Mouse (Mus musculus) CH12.LX (cell line): ENCODE results near the gene Gsg1l. TPM values are rescaled to one million over a fixed set of nuclear protein-coding genes. Genes with fewer than 3 reads are reported as not detected.

Experiments
- DNase-seq: peaks from one replicate; pipeline ENCODE4 v3.0.0-alpha.2; 2013; ENCODE audit errors: extremely low read depth
- H3K27ac ChIP-seq: 2 replicates; pipeline ENCODE4 v1.5.1; 2012; ENCODE audit warnings: low read depth, mild to moderate bottlenecking, control low read depth, moderate library complexity; ENCODE audit not compliant: insufficient read depth
- H3K27me3 ChIP-seq: replicated peaks from 2 replicates; pipeline ENCODE3; 2012; ENCODE audit warnings: inconsistent platforms
- H3K36me3 ChIP-seq, 2 experiments: replicated peaks in 1 of 2; 2 replicates each; pipeline versions ENCODE3 to v1.6.1; 2012; ENCODE audit warnings: inconsistent platforms in 1 of 2, low read length in 1 of 2, mild to moderate bottlenecking in 1 of 2, mixed read lengths in 1 of 2, moderate library complexity in 1 of 2; ENCODE audit not compliant: control insufficient read depth in 1 of 2, insufficient read depth in 1 of 2
- H3K4me1 ChIP-seq, 2 experiments: 2 replicates each; pipeline ENCODE4 v1.6.1; 2012; ENCODE audit warnings: inconsistent platforms in 1 of 2, moderate library complexity in 1 of 2; ENCODE audit not compliant: insufficient read depth in 2 of 2, control insufficient read depth in 1 of 2
- H3K4me2 ChIP-seq: 2 replicates; pipeline ENCODE4 v1.6.1; 2012; ENCODE audit warnings: low read depth, mild to moderate bottlenecking, control low read depth; ENCODE audit not compliant: poor library complexity, insufficient read depth, severe bottlenecking
- H3K4me3 ChIP-seq, 3 experiments: fragments of 150-350 bp in 1 of 3; sonication (generic) in 1 of 3; replicated peaks in 1 of 3; 2 replicates each; pipeline versions ENCODE3 to v1.5.1; 2011 to 2012; ENCODE audit warnings: low read depth in 2 of 3, low read length in 2 of 3, mild to moderate bottlenecking in 2 of 3, moderate library complexity in 2 of 3, control low read depth in 1 of 3, improper control_type of control experiment in 1 of 3, inconsistent platforms in 1 of 3, mixed read lengths in 1 of 3; ENCODE audit not compliant: poor library complexity in 1 of 3
- H3K79me2 ChIP-seq: replicated peaks from 2 replicates; pipeline ENCODE4 v1.6.1; 2012; ENCODE audit warnings: mild to moderate bottlenecking, moderate library complexity; ENCODE audit not compliant: control insufficient read depth, poor library complexity, insufficient read depth, severe bottlenecking; ENCODE audit errors: extremely low read depth
- H3K9ac ChIP-seq: 2 replicates; pipeline ENCODE4 v1.6.1; 2012; ENCODE audit warnings: low read depth, mild to moderate bottlenecking, control low read depth, moderate library complexity; ENCODE audit not compliant: insufficient read depth
- H3K9me3 ChIP-seq: replicated peaks from 2 replicates; pipeline ENCODE3; 2012; ENCODE audit warnings: low read length, inconsistent platforms, mixed read lengths
- BHLHE40 ChIP-seq: IDR thresholded peaks from 2 replicates; pipeline ENCODE4 v1.6.1; 2011; ENCODE audit warnings: mild to moderate bottlenecking, low read depth, low read length, improper control_type of control experiment
- CHD1 ChIP-seq: IDR thresholded peaks from 2 replicates; pipeline ENCODE4 v1.6.1; 2012; ENCODE audit warnings: low read depth, low read length, improper control_type of control experiment, inconsistent platforms
- CHD2 ChIP-seq: IDR thresholded peaks from 2 replicates; pipeline ENCODE4 v1.6.1; 2011; ENCODE audit warnings: low read length, improper control_type of control experiment
- CTCF ChIP-seq, 2 experiments: IDR thresholded peaks in 1 of 2; conservative IDR thresholded peaks in 1 of 2; 2 replicates each; pipeline ENCODE4 v1.5.1; 2011 to 2012; ENCODE audit warnings: low read depth in 2 of 2, low read length in 2 of 2, improper control_type of control experiment in 1 of 2, inconsistent platforms in 1 of 2, mild to moderate bottlenecking in 1 of 2, moderate library complexity in 1 of 2
- E2F4 ChIP-seq: IDR thresholded peaks from 2 replicates; pipeline ENCODE4 v1.6.1; 2011; ENCODE audit warnings: low read depth, low read length, improper control_type of control experiment; ENCODE audit not compliant: insufficient replicate concordance
- ELF1 ChIP-seq: IDR thresholded peaks from 2 replicates; pipeline ENCODE4 v1.6.1; 2014; ENCODE audit warnings: low read depth, mild to moderate bottlenecking, inconsistent platforms, low read length, improper control_type of control experiment
- EP300 ChIP-seq: IDR thresholded peaks from 2 replicates; pipeline ENCODE4 v1.6.1; 2011; ENCODE audit warnings: low read length, improper control_type of control experiment
- ETS1 ChIP-seq: conservative IDR thresholded peaks from 2 replicates; pipeline ENCODE4 v1.6.1; 2012; ENCODE audit warnings: low read depth, mild to moderate bottlenecking, inconsistent platforms, low read length, improper control_type of control experiment, moderate library complexity
- HCFC1 ChIP-seq: IDR thresholded peaks from 2 replicates; pipeline ENCODE4 v1.6.1; 2012; ENCODE audit warnings: low read depth, mild to moderate bottlenecking, inconsistent platforms, low read length, improper control_type of control experiment
- MAFK ChIP-seq: IDR thresholded peaks from 2 replicates; pipeline ENCODE4 v1.6.1; 2011; ENCODE audit warnings: low read length, improper control_type of control experiment; ENCODE audit not compliant: insufficient replicate concordance
- MAX ChIP-seq: IDR thresholded peaks from 2 replicates; pipeline ENCODE4 v1.6.1; 2011; ENCODE audit warnings: low read length, improper control_type of control experiment
- MXI1 ChIP-seq: IDR thresholded peaks from 2 replicates; pipeline ENCODE4 v1.6.1; 2011; ENCODE audit warnings: mild to moderate bottlenecking, low read depth, low read length, improper control_type of control experiment
- MYC ChIP-seq: IDR thresholded peaks from 2 replicates; pipeline ENCODE4 v1.6.1; 2011; ENCODE audit warnings: low read depth, mild to moderate bottlenecking, improper control_type of control experiment, low read length
- NELFE ChIP-seq: IDR thresholded peaks from 2 replicates; pipeline ENCODE4 v1.6.1; 2011; ENCODE audit warnings: low read depth, low read length, improper control_type of control experiment
- NRF1 ChIP-seq: IDR thresholded peaks from 2 replicates; pipeline ENCODE4 v1.6.1; 2014; ENCODE audit warnings: low read depth, mild to moderate bottlenecking, inconsistent platforms, low read length, improper control_type of control experiment, moderate library complexity
- PAX5 ChIP-seq: IDR thresholded peaks from 2 replicates; pipeline ENCODE4 v1.6.1; 2012; ENCODE audit warnings: low read length, inconsistent platforms, mixed read lengths
- POLR2A ChIP-seq: IDR thresholded peaks from 2 replicates; pipeline ENCODE4 v1.6.1; 2011; ENCODE audit warnings: low read depth, mild to moderate bottlenecking, improper control_type of control experiment, low read length
- POLR2AphosphoS2 ChIP-seq: IDR thresholded peaks from 2 replicates; pipeline ENCODE4 v1.6.1; 2011; ENCODE audit warnings: low read depth, low read length, improper control_type of control experiment
- RAD21 ChIP-seq: IDR thresholded peaks from 2 replicates; pipeline ENCODE4 v1.6.1; 2011; ENCODE audit warnings: low read depth, mild to moderate bottlenecking, low read length, improper control_type of control experiment, moderate library complexity
- RCOR1 ChIP-seq: conservative IDR thresholded peaks from 2 replicates; pipeline ENCODE4 v1.6.1; 2012; ENCODE audit warnings: low read depth, mild to moderate bottlenecking, inconsistent platforms, low read length, improper control_type of control experiment
- SIN3A ChIP-seq: IDR thresholded peaks from 2 replicates; pipeline ENCODE4 v1.6.1; 2012; ENCODE audit warnings: low read length, improper control_type of control experiment, inconsistent platforms
- SMC3 ChIP-seq: IDR thresholded peaks from 2 replicates; pipeline ENCODE4 v1.6.1; 2011; ENCODE audit warnings: low read depth, low read length, improper control_type of control experiment
- UBTF ChIP-seq: IDR thresholded peaks from 2 replicates; pipeline ENCODE4 v1.6.1; 2012; ENCODE audit warnings: low read depth, mild to moderate bottlenecking, inconsistent platforms, low read length, improper control_type of control experiment, moderate library complexity
- USF2 ChIP-seq: conservative IDR thresholded peaks from 2 replicates; pipeline ENCODE4 v1.6.1; 2011; ENCODE audit warnings: low read depth, low read length, improper control_type of control experiment
- ZKSCAN1 ChIP-seq: IDR thresholded peaks from 2 replicates; pipeline ENCODE4 v1.6.1; 2012; ENCODE audit warnings: low read depth, inconsistent platforms, low read length, improper control_type of control experiment, borderline replicate concordance
- dilution Hi-C: fragments of 300-500 bp; cut with MboI; formaldehyde crosslinking; loops from 2 replicates; pipeline ENCODE4 v1.14.3; 2020; ENCODE audit warnings: low sequenced_read_pairs; ENCODE audit not compliant: extremely low pct_unique_long_range_greater_than_20kb, extremely low pct_ligation_motif_present
- in situ Hi-C: fragments of 300-500 bp; cut with MboI; formaldehyde crosslinking; loops from 3 replicates; pipeline ENCODE4 v1.14.3; 2019; ENCODE audit warnings: low sequenced_read_pairs, low pct_ligation_motif_present, low pct_unique_long_range_greater_than_20kb, mixed read lengths
- polyA plus RNA-seq: library from polyadenylated mRNA; unstranded; fragments of >175 nt; gene quantifications from 2 replicates; pipeline ENCODE4 v1.2.1, GENCODE M21; 2012; ENCODE audit warnings: low read depth; ENCODE audit not compliant: insufficient read length
- total RNA-seq, 2 experiments: library from RNA; depleted of rRNA; stranded (reverse); fragments of 300-350 nt in 1 of 2; fragments of >200 nt in 1 of 2; gene quantifications; 2 replicates each; pipeline ENCODE4 v1.2.3; 2012 to 2014

Gene Gsg1l
- total and polyA plus RNA-seq, 3 experiments: not detected

- no peaks in the 10 kb centered on the region for H3K4me1 ChIP-seq
- no peak overlapping the region for H3K9ac ChIP-seq
- dilution Hi-C loops: no loop called here
- H3K9me3 ChIP-seq: peaks cover 7% of the 10 kb centered on the region
- H3K27ac ChIP-seq: no peak overlapping the region
- no peak for TF ChIP-seq MYC
- no peak for TF ChIP-seq HCFC1
- TF ChIP-seq E2F4: no peak
- no peak for TF ChIP-seq UBTF
- no peak for TF ChIP-seq MAFK
- TF ChIP-seq CHD2: no peak
- TF ChIP-seq CHD1: no peak
- TF ChIP-seq NELFE: no peak
- TF ChIP-seq POLR2AphosphoS2: no peak
- TF ChIP-seq, all 38 proteins: peak for 0
- Histone ChIP-seq H3K4me2 (no peak overlapping the region), H3K36me3 (no peaks in the 10 kb centered on the region), H3K27me3 (peaks cover 67% of the 10 kb centered on the region), H3K79me2 (no peaks in the 10 kb centered on the region), H3K4me3 (no peak overlapping the region)
- in situ Hi-C loops: no loop called here
- DNase-seq: no peak
Measured at GRCm38 (mm10) chr7:125954356-125954878, 127.8 kb downstream of the Gsg1l start.

GRCm38 (mm10) chr7:125953844-125954243 is 128.4 kb downstream of the Gsg1l start:
- peaks cover 69% of the 10 kb centered on the region for H3K27me3 ChIP-seq
- H3K36me3 ChIP-seq: no peaks in the 10 kb centered on the region
- TF ChIP-seq RCOR1 (no peak), RAD21 (no peak), BHLHE40 (no peak), POLR2AphosphoS2 (no peak), PAX5 (no peak), HCFC1 (no peak), SMC3 (no peak), MAFK (no peak), SIN3A (no peak), EP300 (no peak), CTCF (conservative IDR thresholded peaks at IDR 0.05 in 1 of 2, IDR thresholded peaks at IDR 0.05 in 1 of 2; ENCODE audit: low read depth in 2 of 2, low read length in 2 of 2) (no peak), ELF1 (no peak), NRF1 (no peak), MXI1 (no peak), ZKSCAN1 (no peak), USF2 (no peak), MAX (no peak), ETS1 (no peak), POLR2A (no peak)
- TF ChIP-seq, all 38 proteins: peak for 0
- dilution Hi-C loops (no loop called here), in situ Hi-C loops (no loop called here)
- H3K4me1 ChIP-seq: no peaks in the 10 kb centered on the region
- no peak overlapping the region for H3K27ac ChIP-seq
- H3K9ac ChIP-seq: no peak overlapping the region
- H3K79me2 ChIP-seq: no peaks in the 10 kb centered on the region
- no peak overlapping the region for H3K4me2 ChIP-seq
- H3K4me3 ChIP-seq: no peak overlapping the region
- DNase-seq: no peak
- peaks cover 7% of the 10 kb centered on the region for H3K9me3 ChIP-seq
